Mouse (Mus musculus) liver, postnatal 0 days (tissue): ENCODE measurements around the gene Arrdc3. TPM values are rescaled to one million over a fixed set of nuclear protein-coding genes. Genes with fewer than 3 reads are reported as not detected.

Experiments used
- ATAC-seq: fragments of 200-750 bp; cut with Nextera tagmentation; 2 replicates; pipeline ENCODE4 v1.8.0; 2017; ENCODE audit warnings: mild to moderate bottlenecking, moderate library complexity
- DNase-seq: peaks from one replicate; pipeline ENCODE4 v3.0.0-alpha.2; 2016
- H3K27ac ChIP-seq: fragments of 300-500 bp; sonication (generic); 2 replicates; pipeline ENCODE4 v1.5.1; 2014; ENCODE audit warnings: antibody characterized with exemption, moderate library complexity, mild to moderate bottlenecking, low read depth
- H3K27me3 ChIP-seq: fragments of 300-500 bp; sonication (generic); 2 replicates; pipeline ENCODE4 v1.6.1; 2014; ENCODE audit warnings: low read length, control low read depth, mixed read lengths; ENCODE audit not compliant: insufficient read depth
- H3K36me3 ChIP-seq: fragments of 300-500 bp; sonication (generic); replicated peaks from 2 replicates; pipeline ENCODE4 v1.6.1; 2014; ENCODE audit warnings: mild to moderate bottlenecking, control low read depth, low read length, moderate library complexity, mixed read lengths; ENCODE audit not compliant: insufficient read depth
- H3K4me1 ChIP-seq: fragments of 300-500 bp; sonication (generic); 2 replicates; pipeline ENCODE4 v1.6.1; 2014; ENCODE audit warnings: antibody characterized with exemption, mild to moderate bottlenecking, control low read depth; ENCODE audit not compliant: insufficient read depth
- H3K4me2 ChIP-seq: fragments of 300-500 bp; sonication (generic); 2 replicates; pipeline ENCODE4 v1.6.1; 2014; ENCODE audit warnings: low read depth, mild to moderate bottlenecking, low read length, moderate library complexity, mixed read lengths
- H3K4me3 ChIP-seq: fragments of 300-500 bp; sonication (generic); 2 replicates; pipeline ENCODE4 v1.5.1; 2014; ENCODE audit warnings: low read depth, low read length
- H3K9ac ChIP-seq: fragments of 300-500 bp; sonication (generic); replicated peaks from 2 replicates; pipeline ENCODE4 v1.6.1; 2014; ENCODE audit warnings: mild to moderate bottlenecking, moderate library complexity
- H3K9me3 ChIP-seq: fragments of 300-500 bp; sonication (generic); 2 replicates; pipeline ENCODE4 v1.6.1; 2016; ENCODE audit warnings: mild to moderate bottlenecking, control low read depth, low read length, mixed read lengths
- CTCF ChIP-seq: sonication (generic); IDR thresholded peaks from 2 replicates; pipeline ENCODE4 v1.5.1; 2016; ENCODE audit warnings: antibody characterized with exemption, low read depth
- EP300 ChIP-seq: IDR thresholded peaks from 2 replicates; pipeline ENCODE4 v1.6.1; 2016; ENCODE audit warnings: antibody characterized with exemption, low read depth, mild to moderate bottlenecking
- WGBS: fragments of 180-500 bp; shearing (Covaris S2); extraction: QIAGEN DNeasy Blood & Tissue Kit; methylation state at CpG from one replicate; pipeline ENCODE4 v1.1.7; 2014; ENCODE audit not compliant: insufficient replicate concordance; 5-methylcytosine and 5-hydroxymethylcytosine counted together
- polyA plus RNA-seq: library from polyadenylated mRNA; unstranded; fragments of >200 nt; fragmentation: Nextera tagmentation; extraction: Ambion mirVana; gene quantifications from 2 replicates; pipeline ENCODE4 v1.2.1, GENCODE M21; 2015

The Arrdc3 gene
- polyA plus RNA-seq, result 26.4 and 26.9 TPM in 2 replicates

- peak within 1 kb of the TSS; percentile 99 for H3K9ac ChIP-seq
- peak within 1 kb of the TSS; percentile 100 for H3K27ac ChIP-seq
- H3K36me3 ChIP-seq, result peaks cover 7% of the 10 kb centered on the region
- DNase-seq (peak; percentile 98), ATAC-seq (peak; percentile 56)
- under 1% methylated on average over 27 of the region's 31 CpGs for WGBS
- peak within 1 kb of the TSS; percentile 77 for H3K4me2 ChIP-seq
- no peaks in the 10 kb centered on the region for H3K9me3 ChIP-seq
- H3K27me3 ChIP-seq, result no peaks in the 10 kb centered on the region
- peak within 1 kb of the TSS; percentile 84 for H3K4me3 ChIP-seq
- no peak for TF ChIP-seq CTCF
- peak; percentile 46; the same call in 1 of the 2 replicates for TF ChIP-seq EP300
- peaks cover 5% of the 10 kb centered on the region; the same call in 1 of the 2 replicates for H3K4me1 ChIP-seq
These were observed at the start of gene Arrdc3 for GRCm38 (mm10) chr13:80883190-80883589. Arrdc3 (plus strand) TSS chr13:80883384.

- Histone ChIP-seq H3K4me3 (no peak overlapping the region), H3K9me3 (no peaks in the 10 kb centered on the region; the same call in 1 of the 2 replicates), H3K27ac (no peak overlapping the region), H3K4me2 (no peak overlapping the region), H3K9ac (no peak overlapping the region), H3K27me3 (no peaks in the 10 kb centered on the region), H3K36me3 (no peaks in the 10 kb centered on the region), H3K4me1 (no peaks in the 10 kb centered on the region)
- TF ChIP-seq EP300, result no peak
- TF ChIP-seq CTCF, result peak; percentile 85
- WGBS, result 5% methylated on average over 5 of the region's 5 CpGs
- 0 out of 2 replicates have a peak, but pooled peaks have one; percentile 19 for ATAC-seq
- DNase-seq, result peak; percentile 73
These were observed 21.0 kb upstream of the Arrdc3 start for GRCm38 (mm10) chr13:80862215-80862614.

- ATAC-seq, result no peak
- Histone ChIP-seq H3K9ac (no peak overlapping the region), H3K4me1 (no peaks in the 10 kb centered on the region), H3K36me3 (no peaks in the 10 kb centered on the region), H3K27ac (no peak overlapping the region), H3K9me3 (no peaks in the 10 kb centered on the region; the same call in 1 of the 2 replicates), H3K27me3 (no peaks in the 10 kb centered on the region), H3K4me2 (no peak overlapping the region), H3K4me3 (no peak overlapping the region)
- DNase-seq, result no peak
- 54% methylated on average over 3 of the region's 3 CpGs for WGBS
- TF ChIP-seq EP300, result no peak
- TF ChIP-seq CTCF, result no peak
These were observed 19.0 kb upstream of the Arrdc3 start for GRCm38 (mm10) chr13:80864195-80864594.

- no peak overlapping the region for H3K4me3 ChIP-seq
- no peak for ATAC-seq
- H3K27ac ChIP-seq, result no peak overlapping the region
- H3K27me3 ChIP-seq, result no peaks in the 10 kb centered on the region
- H3K9me3 ChIP-seq, result no peaks in the 10 kb centered on the region
- H3K36me3 ChIP-seq, result no peaks in the 10 kb centered on the region
- TF ChIP-seq CTCF (no peak), EP300 (no peak)
- no peaks in the 10 kb centered on the region for H3K4me1 ChIP-seq
- no peak overlapping the region for H3K9ac ChIP-seq
- 79% methylated on average over 5 of the region's 5 CpGs for WGBS
- no peak for DNase-seq
- no peak overlapping the region for H3K4me2 ChIP-seq
These were observed 8.1 kb upstream of the Arrdc3 start for GRCm38 (mm10) chr13:80875126-80875525.

GRCm38 (mm10) chr13:80880756-80881155 is 2.4 kb upstream of the Arrdc3 start:
- Histone ChIP-seq H3K4me3 (no peak overlapping the region), H3K9me3 (no peaks in the 10 kb centered on the region), H3K27ac (no peak overlapping the region), H3K36me3 (no peaks in the 10 kb centered on the region), H3K9ac (no peak overlapping the region), H3K4me2 (no peak overlapping the region), H3K27me3 (no peaks in the 10 kb centered on the region), H3K4me1 (0 out of 2 replicates have a peak, but pooled peaks cover 2% of the 10 kb centered on the region)
- 78% methylated on average over 4 of the region's 4 CpGs for WGBS
- TF ChIP-seq EP300, result no peak
- TF ChIP-seq CTCF, result no peak
- ATAC-seq, result no peak
- DNase-seq, result no peak

- DNase-seq (peak; percentile 47), ATAC-seq (no peak)
- Histone ChIP-seq H3K27me3 (no peaks in the 10 kb centered on the region), H3K4me1 (peaks cover 5% of the 10 kb centered on the region; the same call in 1 of the 2 replicates), H3K27ac (peak overlapping the region; percentile 100), H3K9ac (peak overlapping the region; percentile 99), H3K9me3 (no peaks in the 10 kb centered on the region), H3K4me2 (peak overlapping the region; percentile 63), H3K36me3 (no peaks in the 10 kb centered on the region), H3K4me3 (peak overlapping the region; percentile 84)
- WGBS, result 25% methylated on average over 6 of the region's 6 CpGs
- peak; percentile 97 for TF ChIP-seq CTCF
- peak; percentile 46; the same call in 1 of the 2 replicates for TF ChIP-seq EP300
These were observed 1.3 kb upstream of the Arrdc3 start for GRCm38 (mm10) chr13:80881722-80882500.
